Mouse (Mus musculus) gastrocnemius, postnatal 36 days (tissue): ENCODE measurements around the gene Fam151a. TPM values are rescaled to one million over a fixed set of nuclear protein-coding genes. Genes with fewer than 3 reads are reported as not detected.
"Not testable (repeated sequence)": the region's sequence is repeated elsewhere in the genome, so short reads cannot be mapped to it uniquely, and the experiment has no call there.

ENCODE experiments used
- DNase-seq, 2 experiments: peaks; one replicate each; pipeline ENCODE4 v3.0.0; 2022
- intact Hi-C: fragments of 180-260 bp; cut with DNase I; formaldehyde crosslinking; loops from one replicate; pipeline ENCODE4 v1.15.1; 2025
- long read RNA-seq, 2 experiments: library from polyadenylated mRNA; stranded (forward); transcript quantifications; one replicate each; pipeline ENCODE4 v2.0.0; 2021
- total RNA-seq, 2 experiments: library from RNA; stranded (reverse); gene quantifications; 2 replicates each; pipeline ENCODE4 v1.2.3; 2021

Fam151a gene
- not detected for total RNA-seq
- long read RNA-seq, experiment 1 = 0 reads
- long read RNA-seq, experiment 2 = 0 reads

- DNase-seq = no peak
- intact Hi-C loops = no loop called here
These were observed at the start of gene Fam151a for GRCm38 (mm10) chr4:106733636-106734035. Fam151a (plus strand) TSS chr4:106733889.

DNA sequence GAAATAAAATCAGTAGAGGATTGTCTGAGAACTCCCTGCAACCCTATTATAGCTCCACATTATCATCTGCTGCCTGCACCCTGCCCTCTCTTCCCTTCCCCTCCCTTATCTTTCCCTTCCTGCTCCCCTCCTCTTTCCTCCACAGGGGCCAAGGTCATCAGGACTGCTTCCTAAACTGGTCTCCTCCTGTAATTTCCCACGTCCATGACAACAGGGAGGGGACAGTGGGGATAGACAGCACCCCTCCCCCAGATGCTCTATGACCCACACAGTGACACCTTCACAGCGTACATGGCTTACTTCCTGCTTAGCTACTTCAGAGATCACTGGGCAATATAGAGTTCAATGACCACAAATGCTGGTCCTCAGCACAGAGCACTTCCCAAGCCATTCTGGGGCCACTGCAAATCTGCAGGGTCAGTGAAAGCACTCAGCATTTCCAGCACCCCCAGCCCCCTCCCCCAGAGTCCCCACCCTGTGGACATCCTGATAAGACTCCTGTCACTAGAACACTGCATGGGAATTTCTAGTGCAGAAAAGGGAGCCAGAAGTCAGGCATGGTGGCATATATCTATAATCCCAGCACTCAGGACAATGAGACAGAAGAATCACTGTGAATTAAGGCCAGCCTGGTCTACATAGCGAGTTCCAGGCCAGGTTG lies 44.9 kb upstream of the Fam151a start:
- no peak for DNase-seq
- intact Hi-C loops = no loop called here

- DNase-seq = no peak
- intact Hi-C loops = no loop called here
These were observed 39.8 kb upstream of the Fam151a start for GRCm38 (mm10) chr4:106693841-106694430.

DNA sequence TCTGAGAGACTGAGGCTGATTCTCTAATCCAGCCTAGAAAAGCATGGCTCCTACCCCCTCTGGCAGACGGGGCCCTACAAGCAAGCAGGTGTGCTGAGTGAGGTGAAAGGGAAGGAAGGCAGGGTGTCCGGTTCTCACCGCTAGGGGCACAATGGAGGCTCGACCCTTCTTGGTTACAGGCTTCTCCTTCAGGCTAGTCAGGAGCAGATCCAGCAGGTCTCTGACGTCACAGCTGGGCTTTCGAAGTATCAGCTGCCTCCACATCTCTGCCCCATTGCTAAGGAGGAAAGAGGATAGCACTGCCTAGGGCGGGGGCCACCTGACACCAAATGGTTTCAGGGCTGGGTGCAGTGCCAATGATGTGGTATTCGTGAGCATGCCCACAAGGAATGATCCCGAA lies 33.7 kb upstream of the Fam151a start:
- DNase-seq = no peak

DNA sequence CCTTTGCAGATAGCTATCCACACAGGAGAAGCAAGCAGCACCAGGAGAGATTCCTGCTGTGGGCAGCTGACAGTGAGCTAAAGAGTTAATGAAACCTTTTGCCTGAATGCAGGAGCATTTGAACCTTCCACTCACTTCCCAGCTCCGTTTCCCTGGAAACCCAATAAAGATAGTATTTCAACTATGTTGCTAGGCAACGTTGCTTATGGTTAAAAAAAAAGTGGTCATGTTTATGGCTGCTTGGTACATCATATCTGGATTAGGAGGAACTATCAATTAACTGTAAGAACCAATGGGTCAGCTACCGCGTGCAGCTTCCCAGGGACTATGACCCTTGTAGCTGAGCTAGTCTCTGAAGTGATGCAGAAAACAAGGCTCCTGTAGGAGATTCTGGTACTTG lies 32.9 kb upstream of the Fam151a start:
- no peak for DNase-seq
- intact Hi-C loops = no loop called here

More for the DNA sequence above, 33.7 kb upstream of the Fam151a start:
- intact Hi-C loops = no loop called here

- no peak for DNase-seq
- intact Hi-C loops = no loop called here
These were observed 29.7 kb upstream of the Fam151a start for GRCm38 (mm10) chr4:106703956-106704355.

DNA sequence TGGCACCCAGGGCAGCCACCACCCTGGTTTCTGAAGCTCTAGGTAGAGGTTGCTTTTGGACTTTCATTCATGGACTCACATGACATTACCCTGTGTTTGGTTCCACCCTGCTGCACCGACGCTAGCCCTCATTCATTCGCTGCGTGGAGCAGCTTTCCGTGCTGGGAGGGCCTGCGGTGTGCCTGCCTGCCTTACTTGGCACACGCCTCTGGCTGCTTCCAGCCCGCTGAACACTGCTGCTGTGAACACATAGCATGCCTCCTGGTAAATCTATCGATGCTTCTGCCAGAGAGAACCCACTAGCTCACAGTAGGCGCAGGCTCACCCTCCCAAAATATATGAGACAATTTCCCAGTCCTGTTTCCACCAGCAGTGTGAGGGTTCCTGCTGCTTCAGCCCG lies 29.3 kb upstream of the Fam151a start:
- no peak for DNase-seq
- intact Hi-C loops = no loop called here

- intact Hi-C loops = no loop called here
- no peak for DNase-seq
These were observed 28.5 kb upstream of the Fam151a start for GRCm38 (mm10) chr4:106705096-106705665.

DNA sequence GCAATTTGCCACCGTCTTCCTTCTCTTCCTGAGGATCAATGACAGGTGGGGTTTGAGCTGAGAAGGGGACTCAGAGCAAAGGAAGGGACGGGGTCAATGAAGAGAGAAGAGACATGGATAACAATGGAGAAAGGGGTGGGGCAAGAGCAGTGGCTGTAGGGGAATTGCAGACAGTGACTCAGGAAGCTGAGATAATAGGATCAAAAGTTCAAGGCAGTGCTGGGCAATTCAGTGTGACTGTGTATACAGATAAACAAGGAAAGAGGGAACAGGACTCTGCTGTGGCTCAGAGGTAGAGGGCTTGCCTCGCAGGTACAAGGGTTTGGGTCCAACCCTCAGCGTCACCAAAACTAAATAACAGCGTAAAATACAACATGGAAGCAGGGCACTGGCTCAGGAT lies 25.7 kb upstream of the Fam151a start:
- DNase-seq = no peak
- intact Hi-C loops = loop anchor here (1.0 to 2.0 kb wide), 2 partner anchors 77 to 93 kb away; no protein-coding TSS in a partner anchor

GRCm38 (mm10) chr4:106708408-106708807 lies 25.3 kb upstream of the Fam151a start:
- intact Hi-C loops = loop anchor here (1.0 to 2.0 kb wide), 2 partner anchors 77 to 94 kb away; no protein-coding TSS in a partner anchor
- DNase-seq = peak; percentile 65 to 66

- no peak for DNase-seq
- intact Hi-C loops = no loop called here
These were observed 20.1 kb upstream of the Fam151a start for GRCm38 (mm10) chr4:106713622-106714021.

- intact Hi-C loops = no loop called here
- no peak for DNase-seq
These were observed 13.1 kb upstream of the Fam151a start for GRCm38 (mm10) chr4:106720631-106721030.

- DNase-seq = no peak
- intact Hi-C loops = no loop called here
These were observed 2.9 kb upstream of the Fam151a start, which contains the start of gene Mroh7 for GRCm38 (mm10) chr4:106730814-106731213. Mroh7 (minus strand) TSS chr4:106730925.

DNA sequence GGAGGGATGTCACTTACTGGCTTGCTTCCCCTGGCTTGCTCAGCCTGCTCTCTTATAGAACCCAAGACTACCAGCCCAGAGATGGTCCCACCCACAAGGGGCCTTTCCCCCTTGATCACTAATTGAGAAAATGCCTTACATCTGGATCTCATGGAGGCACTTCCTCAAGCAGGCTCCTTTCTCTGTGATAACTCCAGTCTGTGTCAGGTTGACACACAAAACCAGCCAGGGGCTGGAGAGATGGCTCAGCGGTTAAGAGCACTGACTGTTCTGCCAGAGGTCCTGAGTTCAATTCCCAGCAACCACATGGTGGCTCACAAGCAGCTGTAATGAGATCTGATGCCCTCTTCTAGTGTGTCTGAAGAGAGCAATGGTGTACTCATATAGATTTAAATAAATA lies 3.2 kb downstream of the Fam151a start:
- DNase-seq, intact Hi-C loops: not testable (repeated sequence)

DNA sequence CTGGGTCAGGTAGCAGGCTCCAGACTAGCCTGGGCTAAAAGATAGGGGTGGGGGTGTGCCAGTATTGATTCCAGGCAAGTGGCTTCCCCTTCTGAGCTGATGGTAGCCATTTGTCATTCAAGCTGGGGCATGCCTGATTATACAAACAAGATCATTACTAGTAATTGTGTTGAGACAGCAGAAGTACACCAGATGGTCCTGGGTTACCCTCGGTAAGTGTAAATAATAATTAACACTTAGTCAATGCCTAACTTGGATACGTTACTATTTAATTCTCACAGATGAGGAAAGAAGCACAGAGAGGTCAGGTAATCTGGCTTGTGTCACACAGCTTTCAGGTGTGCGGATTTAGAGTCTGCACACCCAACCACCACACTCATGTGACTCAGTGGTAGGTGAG lies 4.2 kb downstream of the Fam151a start:
- DNase-seq = no peak
- intact Hi-C loops = no loop called here

DNA sequence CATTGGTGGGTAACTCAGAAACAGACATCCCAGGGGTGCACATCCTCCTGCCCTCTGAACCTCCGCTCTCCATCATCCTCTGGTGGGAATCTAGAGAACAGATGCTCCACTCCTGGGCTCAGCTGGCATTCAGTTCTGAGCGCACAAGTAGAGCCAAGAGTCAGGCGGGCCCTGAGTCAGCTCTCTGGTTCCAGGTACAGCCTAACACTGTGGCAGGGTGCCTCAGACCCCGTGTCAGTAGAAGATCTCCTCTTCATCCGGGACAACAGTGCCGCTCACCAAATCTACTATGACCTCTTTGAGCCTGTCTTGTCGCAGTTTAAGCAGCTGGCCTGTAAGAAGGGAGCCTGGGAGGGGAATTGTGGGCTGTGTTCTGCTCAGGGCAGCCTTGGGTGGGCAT lies 12.2 kb downstream of the Fam151a start:
- intact Hi-C loops = loop anchor here (5.0 kb wide), 1 partner anchor 416 kb away; no protein-coding TSS in a partner anchor
- no peak for DNase-seq

GRCm38 (mm10) chr4:106747001-106747580 lies 13.4 kb downstream of the Fam151a start:
- intact Hi-C loops = loop anchor here (5.0 kb wide), 1 partner anchor 415 kb away; no protein-coding TSS in a partner anchor
- DNase-seq = no peak

- intact Hi-C loops = loop anchor here (5.0 kb wide), 2 partner anchors 88 to 413 kb away; no protein-coding TSS in a partner anchor
- DNase-seq = peak; percentile 41 to 42
These were observed 16.0 kb downstream of the Fam151a start for GRCm38 (mm10) chr4:106749699-106750098.

- DNase-seq = no peak
- intact Hi-C loops = loop anchor here (5.0 kb wide), 1 partner anchor 86 kb away; no protein-coding TSS in a partner anchor
These were observed 18.0 kb downstream of the Fam151a start for GRCm38 (mm10) chr4:106751726-106752125.

GRCm38 (mm10) chr4:106764166-106764565 lies 30.5 kb downstream of the Fam151a start:
- no peak for DNase-seq
- intact Hi-C loops = no loop called here

- intact Hi-C loops = no loop called here
- DNase-seq = no peak
These were observed 35.6 kb downstream of the Fam151a start for GRCm38 (mm10) chr4:106769306-106769705.
